Mouse (Mus musculus) adrenal gland, postnatal 4 days (tissue): Measurements from ENCODE around the gene Tff1. TPM values are rescaled to one million over a fixed set of nuclear protein-coding genes. Genes with fewer than 3 reads are reported as not detected.

Experiments used
- total RNA-seq, 2 experiments: library from RNA; stranded (reverse); gene quantifications; 2 replicates each; pipeline ENCODE4 v1.2.3; 2021

The Tff1 gene
- total RNA-seq, 2 experiments from 2014 or later: not detected

Other genes with a start within 250 kb of the Tff1 start
- gene Umodl1, start 210.6 kb downstream of the Tff1 start, total RNA-seq: under 1 TPM in 1 of 2 experiments, not detected in 1; 0.08 TPM
- 10 to 100 TPM; 15.4 to 17.2 TPM for gene Abcg1, start 107.6 kb downstream of the Tff1 start, total RNA-seq
- not detected for gene Tff3, start 35.6 kb downstream of the Tff1 start, total RNA-seq
- 10 to 100 TPM in 1 of 2 experiments, not detected in 1; 35.5 TPM for gene Tff2, start 21.0 kb downstream of the Tff1 start, total RNA-seq
- under 1 TPM in 1 of 2 experiments, not detected in 1; 0.11 TPM for gene Tmprss3, start 33.7 kb upstream of the Tff1 start, total RNA-seq
- under 1 TPM; 0.11 to 0.23 TPM for gene Ubash3a, start 42.6 kb upstream of the Tff1 start, total RNA-seq
- gene Rsph1, start 112.1 kb upstream of the Tff1 start, total RNA-seq: 1 to 10 TPM; 5.5 TPM
- 10 to 100 TPM; 14.2 to 14.9 TPM for gene Slc37a1, start 121.5 kb upstream of the Tff1 start, total RNA-seq
- gene Pde9a, start 220.9 kb upstream of the Tff1 start, total RNA-seq: 10 to 100 TPM in 1 of 2 experiments, 1 to 10 TPM in 1; 6.3 to 12.6 TPM